Mouse (Mus musculus): ENCODE data around the gene Elf1. TPM values are rescaled to one million over a fixed set of nuclear protein-coding genes. Genes with fewer than 3 reads are reported as not detected.
A peak's percentile ranks its signal among the peaks of the same experiment; 100 is the strongest.

Gene Elf1
- polyA plus RNA-seq, 1 experiment = 27.8 TPM

DNA sequence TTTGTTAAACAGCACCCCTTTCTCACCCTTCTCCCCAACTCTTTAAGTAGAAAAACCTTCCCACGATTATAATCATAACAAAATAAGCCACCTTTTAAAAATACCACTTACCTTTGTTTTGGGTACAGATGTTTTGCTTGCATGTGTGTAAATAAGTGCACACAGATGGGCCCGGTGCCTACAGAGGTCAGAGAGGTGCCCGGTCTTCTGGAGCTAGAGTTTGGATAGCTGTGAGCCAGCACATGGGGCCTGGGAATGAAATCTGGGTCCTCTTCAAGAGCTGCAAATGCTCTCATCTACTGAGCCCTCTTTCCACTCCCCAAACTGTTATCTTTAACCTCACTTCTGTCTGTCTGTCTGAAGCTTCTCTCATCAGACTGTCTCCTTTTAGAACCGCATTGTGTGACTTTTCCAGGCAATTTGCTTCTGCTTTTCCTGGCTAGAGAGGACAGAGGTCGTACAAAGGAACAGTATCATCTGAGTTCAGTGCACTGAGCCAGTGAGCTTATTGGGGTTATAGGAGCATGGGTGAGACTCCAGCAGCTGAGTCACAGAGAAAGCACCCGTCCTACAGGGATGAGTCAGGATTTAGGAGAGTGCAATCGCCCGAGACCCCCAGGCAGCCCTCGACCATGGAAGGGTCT lies 27.8 kb downstream of the Elf1 start:
- TF ChIP-seq CTCF (IDR thresholded peaks at IDR 0.05; ENCODE audit: borderline replicate concordance, insufficient read depth, low read length) = no peak
- Histone ChIP-seq H3K4me1 (ENCODE audit: control insufficient read depth, insufficient read depth, low read length) (peaks cover 13% of the 10 kb centered on the region), H3K27ac (ENCODE audit: insufficient read depth, low read length) (no peak overlapping the region), H3K4me3 (ENCODE audit: insufficient read depth, low read length) (no peak overlapping the region)

DNA sequence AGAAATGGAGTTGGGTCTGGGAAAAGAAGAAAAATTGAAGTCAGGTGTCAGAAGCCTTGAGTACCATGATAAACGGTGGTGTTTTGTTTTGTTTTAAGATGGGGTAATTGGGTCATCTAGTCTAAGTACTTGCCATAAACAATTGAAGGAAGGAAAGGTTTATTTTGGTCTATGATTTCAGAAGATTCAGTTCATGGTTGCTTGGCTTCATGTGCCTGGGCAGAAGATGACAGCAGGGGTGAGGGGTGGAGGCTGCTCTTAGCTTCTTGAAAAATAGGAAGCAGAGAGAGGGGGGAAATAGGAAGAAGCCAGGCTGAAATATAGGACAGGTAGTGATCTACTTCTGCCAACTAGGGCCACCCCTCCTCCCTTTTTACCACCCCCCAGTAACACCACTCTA lies 30.5 kb downstream of the Elf1 start:
- Histone ChIP-seq H3K27ac (ENCODE audit: insufficient read depth, low read length) (no peak overlapping the region), H3K4me1 (ENCODE audit: control insufficient read depth, insufficient read depth, low read length) (peaks cover 13% of the 10 kb centered on the region), H3K4me3 (ENCODE audit: insufficient read depth, low read length) (no peak overlapping the region)
- TF ChIP-seq POLR2A (IDR thresholded peaks at IDR 0.05; ENCODE audit: low read depth, low read length) (no peak), CTCF (IDR thresholded peaks at IDR 0.05; ENCODE audit: borderline replicate concordance, insufficient read depth, low read length) (no peak)

DNA sequence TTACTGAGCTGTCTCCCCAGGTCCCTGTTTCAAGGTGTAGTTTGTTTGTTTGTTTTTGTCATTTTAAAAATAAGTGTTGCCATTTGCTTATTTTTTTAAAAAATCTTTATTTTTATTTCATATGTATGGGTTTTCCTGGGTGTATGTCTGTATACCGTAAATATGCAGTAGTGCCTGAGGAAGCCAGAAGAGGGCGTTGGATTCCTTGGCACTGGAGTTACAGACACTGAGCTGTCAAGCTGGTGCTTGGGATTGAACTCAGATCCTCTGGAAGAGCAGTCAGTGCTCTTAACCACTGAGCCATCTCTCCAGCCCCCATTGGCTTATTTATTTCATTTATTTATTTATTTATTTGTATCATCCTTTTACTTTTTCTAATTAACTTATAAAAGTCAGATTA lies 33.0 kb downstream of the Elf1 start:
- no peak for TF ChIP-seq CTCF (IDR thresholded peaks at IDR 0.05; ENCODE audit: borderline replicate concordance, insufficient read depth, low read length)
- Histone ChIP-seq H3K4me3 (ENCODE audit: insufficient read depth, low read length) (no peak overlapping the region), H3K27ac (ENCODE audit: insufficient read depth, low read length) (no peak overlapping the region), H3K4me1 (ENCODE audit: control insufficient read depth, insufficient read depth, low read length) (peaks cover 8% of the 10 kb centered on the region)

DNA sequence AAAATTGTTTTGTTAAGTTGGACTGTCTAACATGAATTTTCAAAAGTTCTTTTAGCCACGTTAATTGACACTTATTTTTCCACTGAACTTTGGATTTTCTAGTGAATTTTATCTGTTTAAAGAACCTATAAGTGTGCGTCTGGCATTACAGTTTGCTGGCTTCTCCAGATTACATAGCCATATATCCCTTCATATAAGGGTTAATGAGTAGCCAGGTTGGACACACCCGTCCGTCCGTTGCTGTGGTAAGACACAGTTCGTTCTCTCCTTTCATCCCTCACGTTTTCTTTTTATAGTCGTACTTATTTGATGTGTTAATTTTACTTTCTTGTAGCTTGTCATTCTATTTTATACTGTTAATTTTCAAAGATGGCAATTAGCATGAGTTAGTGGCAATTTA lies 34.1 kb downstream of the Elf1 start:
- Histone ChIP-seq H3K4me1 (ENCODE audit: control insufficient read depth, insufficient read depth, low read length) (peaks cover 8% of the 10 kb centered on the region), H3K4me3 (ENCODE audit: insufficient read depth, low read length) (no peak overlapping the region), H3K27ac (ENCODE audit: insufficient read depth, low read length) (0 out of 2 replicates have a peak overlapping the region, but pooled peaks have one; percentile 64)
- TF ChIP-seq POLR2A (IDR thresholded peaks at IDR 0.05; ENCODE audit: low read depth, low read length) (no peak), CTCF (IDR thresholded peaks at IDR 0.05; ENCODE audit: borderline replicate concordance, insufficient read depth, low read length) (no peak)

DNA sequence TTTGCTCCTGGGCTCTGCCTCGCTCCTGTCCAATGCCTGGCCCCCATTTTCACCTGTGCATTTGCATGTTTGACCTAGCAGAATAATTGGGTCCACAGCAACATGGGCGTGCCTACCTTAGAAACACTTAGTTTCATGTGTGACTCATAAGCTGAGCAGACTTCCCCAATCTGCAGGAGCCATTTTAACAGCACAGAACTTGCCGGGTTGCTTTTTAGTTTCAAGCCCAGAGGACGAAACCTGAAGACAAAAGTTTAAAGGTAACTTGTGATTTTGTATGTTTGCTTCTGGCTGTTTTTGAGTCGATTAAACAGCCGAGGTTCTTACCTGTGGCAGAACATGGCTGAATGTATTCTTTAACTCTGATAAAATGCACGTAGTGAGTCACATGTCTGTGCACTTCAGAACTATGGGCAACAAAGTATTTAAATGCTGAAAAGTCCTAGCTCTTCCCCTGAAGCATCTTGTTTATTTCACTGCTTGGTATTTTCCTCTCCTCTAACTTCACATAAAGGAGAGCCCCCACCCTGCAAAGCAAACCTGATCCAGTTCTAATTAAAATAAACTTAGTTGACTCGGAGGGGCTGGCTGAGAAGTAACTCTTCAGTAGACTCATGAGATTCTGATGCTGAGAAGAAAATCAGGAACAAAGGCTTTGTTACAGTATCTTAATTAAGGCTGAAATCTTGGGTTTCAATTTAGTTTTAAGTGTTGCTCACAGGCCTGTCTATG lies 34.7 kb downstream of the Elf1 start:
- TF ChIP-seq POLR2A (IDR thresholded peaks at IDR 0.05; ENCODE audit: low read depth, low read length) = no peak
- TF ChIP-seq CTCF (IDR thresholded peaks at IDR 0.05; ENCODE audit: borderline replicate concordance, insufficient read depth, low read length) = no peak
- Histone ChIP-seq H3K4me3 (ENCODE audit: insufficient read depth, low read length) (peak overlapping the region; percentile 30), H3K4me1 (ENCODE audit: control insufficient read depth, insufficient read depth, low read length) (peaks cover 8% of the 10 kb centered on the region), H3K27ac (ENCODE audit: insufficient read depth, low read length) (peak overlapping the region; percentile 64)

DNA sequence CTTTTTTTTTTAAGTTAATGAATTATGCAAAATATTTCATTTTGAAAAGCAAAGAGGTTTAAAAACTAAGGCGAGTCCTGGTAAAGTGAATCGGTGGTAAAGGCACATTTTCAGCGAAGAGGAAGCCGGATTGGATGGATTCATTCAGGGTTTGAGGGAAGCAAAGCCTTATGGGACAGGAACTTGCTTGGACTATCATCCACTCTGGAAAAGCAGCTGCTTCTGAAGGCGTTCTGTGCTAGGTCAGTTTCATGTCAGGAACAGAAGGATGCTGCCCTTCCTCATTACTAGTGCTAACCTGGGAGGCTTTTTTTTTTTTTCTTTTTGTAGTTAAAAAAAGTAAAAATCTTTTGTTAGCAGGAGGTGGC lies 35.2 kb downstream of the Elf1 start:
- TF ChIP-seq CTCF (IDR thresholded peaks at IDR 0.05; ENCODE audit: borderline replicate concordance, insufficient read depth, low read length) (no peak), POLR2A (IDR thresholded peaks at IDR 0.05; ENCODE audit: low read depth, low read length) (no peak)
- Histone ChIP-seq H3K27ac (ENCODE audit: insufficient read depth, low read length) (no peak overlapping the region), H3K4me1 (ENCODE audit: control insufficient read depth, insufficient read depth, low read length) (peaks cover 8% of the 10 kb centered on the region), H3K4me3 (ENCODE audit: insufficient read depth, low read length) (no peak overlapping the region)

DNA sequence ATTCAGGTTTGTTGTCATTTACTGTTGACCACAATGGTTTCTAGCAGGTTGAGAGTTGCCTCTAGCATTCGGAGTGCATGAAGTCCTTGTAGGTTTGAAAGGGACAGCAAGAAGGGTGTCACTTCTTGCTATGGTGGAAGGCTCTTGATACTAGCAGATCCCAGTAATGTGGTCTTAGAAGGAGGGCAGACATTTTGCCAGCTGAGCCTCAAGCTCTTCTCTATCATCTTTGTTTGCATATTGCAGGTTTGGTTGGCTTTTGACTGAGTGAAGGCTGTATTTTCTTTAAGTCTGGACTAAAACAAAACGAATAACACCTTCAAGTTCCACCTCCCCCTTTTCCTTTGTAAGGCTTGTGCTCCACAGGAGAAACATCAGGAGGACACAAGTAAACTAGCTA lies 35.8 kb downstream of the Elf1 start:
- TF ChIP-seq POLR2A (IDR thresholded peaks at IDR 0.05; ENCODE audit: low read depth, low read length) (no peak), CTCF (IDR thresholded peaks at IDR 0.05; ENCODE audit: borderline replicate concordance, insufficient read depth, low read length) (no peak)
- H3K4me3 ChIP-seq (ENCODE audit: insufficient read depth, low read length) = no peak overlapping the region
- peaks cover 8% of the 10 kb centered on the region for H3K4me1 ChIP-seq (ENCODE audit: control insufficient read depth, insufficient read depth, low read length)
- no peak overlapping the region for H3K27ac ChIP-seq (ENCODE audit: insufficient read depth, low read length)

DNA sequence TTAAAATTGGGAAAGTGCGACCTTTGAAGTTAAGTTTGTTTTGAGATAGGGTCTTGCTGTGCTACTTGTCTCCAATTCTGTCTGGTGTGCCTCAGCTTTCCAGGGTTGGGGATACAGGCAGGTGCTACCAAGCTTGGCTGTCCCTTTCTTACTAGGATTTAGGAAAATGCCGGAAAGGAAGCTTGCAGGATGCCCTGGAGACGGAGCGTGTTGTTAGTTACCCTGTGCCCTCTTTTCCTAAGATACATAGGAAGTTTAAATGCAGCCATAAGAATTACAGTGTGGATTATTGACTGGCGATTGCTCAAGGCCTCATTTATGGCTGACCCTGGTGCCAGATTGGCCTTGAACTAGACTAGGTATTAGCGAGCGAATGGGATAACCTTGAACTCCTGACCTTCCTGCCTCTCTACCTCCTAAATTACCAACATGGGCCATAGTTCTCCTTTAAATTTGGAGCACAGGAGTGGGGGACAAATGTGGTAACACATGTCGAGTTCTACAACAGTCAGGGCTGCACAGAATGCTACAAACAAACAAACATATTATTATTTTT lies 36.3 kb downstream of the Elf1 start:
- TF ChIP-seq POLR2A (IDR thresholded peaks at IDR 0.05; ENCODE audit: low read depth, low read length) (no peak), CTCF (IDR thresholded peaks at IDR 0.05; ENCODE audit: borderline replicate concordance, insufficient read depth, low read length) (no peak)
- Histone ChIP-seq H3K4me1 (ENCODE audit: control insufficient read depth, insufficient read depth, low read length) (peaks cover 8% of the 10 kb centered on the region), H3K27ac (ENCODE audit: insufficient read depth, low read length) (no peak overlapping the region), H3K4me3 (ENCODE audit: insufficient read depth, low read length) (no peak overlapping the region)

DNA sequence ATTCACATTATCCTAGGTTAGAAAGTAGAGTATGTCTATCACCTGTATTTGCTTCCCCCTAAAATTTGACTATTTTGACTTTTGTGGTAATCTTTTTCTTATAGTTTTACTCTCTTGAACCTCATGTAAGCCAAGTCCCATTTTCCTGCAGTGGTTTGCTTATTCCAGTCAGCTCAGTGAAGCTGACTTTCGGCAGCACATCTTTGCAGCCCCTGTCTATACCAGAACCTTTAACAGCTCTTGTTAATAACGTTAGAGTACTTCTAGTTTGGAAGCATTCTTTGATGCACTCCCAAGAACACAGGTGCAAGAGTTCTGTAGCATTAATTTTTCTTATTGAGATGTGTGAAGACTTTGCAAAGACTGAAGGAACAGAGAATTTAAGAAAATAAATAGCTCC lies 37.1 kb downstream of the Elf1 start:
- Histone ChIP-seq H3K4me1 (ENCODE audit: control insufficient read depth, insufficient read depth, low read length) (peaks cover 8% of the 10 kb centered on the region), H3K4me3 (ENCODE audit: insufficient read depth, low read length) (no peak overlapping the region), H3K27ac (ENCODE audit: insufficient read depth, low read length) (no peak overlapping the region)
- TF ChIP-seq CTCF (IDR thresholded peaks at IDR 0.05; ENCODE audit: borderline replicate concordance, insufficient read depth, low read length) = no peak
- TF ChIP-seq POLR2A (IDR thresholded peaks at IDR 0.05; ENCODE audit: low read depth, low read length) = no peak
